Mouse (Mus musculus) lung, adult 2 months (tissue): ENCODE data around the gene Lhx4.

Experiments used
- CTCF ChIP-seq: fragments of 200-500 bp; IDR thresholded peaks from 2 replicates; pipeline ENCODE4 v1.5.1; 2011; ENCODE audit warnings: mild to moderate bottlenecking, low read length, control low read depth; ENCODE audit not compliant: insufficient read depth
- POLR2A ChIP-seq: fragments of 200-500 bp; IDR thresholded peaks from 2 replicates; pipeline ENCODE4 v1.6.1; 2011; ENCODE audit warnings: low read depth, mild to moderate bottlenecking, control low read depth, low read length, borderline replicate concordance; ENCODE audit errors: extremely low read depth

DNA sequence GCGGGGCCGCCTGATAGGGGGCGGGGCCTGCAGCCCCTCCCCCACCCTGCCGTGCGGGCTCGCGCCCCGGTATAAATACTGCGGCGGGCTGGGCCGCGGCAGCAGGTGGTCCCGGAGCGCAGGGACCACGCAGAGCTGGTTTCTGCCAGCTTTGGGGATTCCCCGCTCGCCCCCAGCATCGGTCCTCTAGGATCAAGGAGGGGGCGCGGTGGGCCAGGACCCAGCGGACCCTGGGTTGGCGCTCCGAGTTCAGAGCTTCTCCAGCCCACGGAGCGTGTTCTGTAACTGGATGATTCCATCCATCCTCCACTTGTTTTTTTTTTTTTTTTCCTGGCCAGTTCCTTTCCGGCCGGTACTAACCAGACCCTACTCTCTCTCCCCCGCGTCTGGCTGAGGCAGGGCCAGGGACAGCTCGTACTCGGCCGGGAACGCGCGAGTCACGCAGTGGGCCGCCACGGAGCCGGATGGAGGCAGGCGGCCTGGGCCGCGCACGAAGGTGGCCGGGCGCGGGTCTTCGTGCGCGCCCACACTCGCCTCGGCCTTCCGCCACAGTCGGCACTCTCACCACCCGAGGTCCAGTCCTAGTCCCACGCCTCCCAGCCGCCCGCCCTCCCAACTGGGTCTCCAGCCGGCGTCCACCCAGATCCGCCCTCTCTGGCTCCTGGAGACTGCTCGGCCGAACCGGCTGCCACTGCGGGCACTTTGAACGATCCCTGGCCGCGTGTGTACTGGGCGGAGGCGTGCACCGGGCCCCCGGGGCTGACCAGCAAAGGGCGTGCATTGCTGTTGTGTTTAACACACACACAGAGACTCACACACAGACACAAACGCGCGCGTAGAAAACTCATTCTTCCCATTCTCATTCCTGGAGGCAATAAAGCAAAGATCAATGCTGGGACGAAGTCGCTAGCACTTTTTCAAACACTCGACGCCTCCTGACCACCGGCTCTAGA is 8.8 kb downstream of the Lhx4 start:
- TF ChIP-seq CTCF (no peak), POLR2A (no peak)
